Mouse (Mus musculus) liver, embryonic 12.5 days (tissue): ENCODE results near the gene Rpsa. TPM values are rescaled to one million over a fixed set of nuclear protein-coding genes. Genes with fewer than 3 reads are reported as not detected.
"Not testable (repeated sequence)": the region's sequence is repeated elsewhere in the genome, so short reads cannot be mapped to it uniquely, and the experiment has no call there.

Source experiments
- ATAC-seq: fragments of 200-750 bp; cut with Nextera tagmentation; 2 replicates; pipeline ENCODE4 v1.8.0; 2017; ENCODE audit warnings: moderate number of reproducible peaks, mild to moderate bottlenecking, moderate library complexity
- H3K27ac ChIP-seq: fragments of 300-500 bp; sonication (generic); 2 replicates; pipeline ENCODE4 v1.5.1; 2016; ENCODE audit warnings: mild to moderate bottlenecking
- H3K27me3 ChIP-seq: fragments of 300-500 bp; sonication (generic); replicated peaks from 2 replicates; pipeline ENCODE4 v1.6.1; 2016; ENCODE audit warnings: mild to moderate bottlenecking, moderate library complexity
- H3K36me3 ChIP-seq: fragments of 300-500 bp; sonication (generic); 2 replicates; pipeline ENCODE4 v1.6.1; 2016; ENCODE audit warnings: mild to moderate bottlenecking, moderate library complexity
- H3K4me1 ChIP-seq: fragments of 300-500 bp; sonication (generic); 2 replicates; pipeline ENCODE4 v1.6.1; 2016
- H3K4me2 ChIP-seq: fragments of 300-500 bp; sonication (generic); 2 replicates; pipeline ENCODE4 v1.6.1; 2016; ENCODE audit warnings: mild to moderate bottlenecking, moderate library complexity
- H3K4me3 ChIP-seq: fragments of 300-500 bp; sonication (generic); 2 replicates; pipeline ENCODE4 v1.5.1; 2016; ENCODE audit warnings: mild to moderate bottlenecking, moderate library complexity
- H3K9ac ChIP-seq: fragments of 300-500 bp; sonication (generic); 2 replicates; pipeline ENCODE4 v1.6.1; 2016; ENCODE audit warnings: mild to moderate bottlenecking, moderate library complexity
- H3K9me3 ChIP-seq: fragments of 300-500 bp; sonication (generic); replicated peaks from 2 replicates; pipeline ENCODE4 v1.6.1; 2016; ENCODE audit warnings: mild to moderate bottlenecking, moderate library complexity
- WGBS: fragments of 180-500 bp; shearing (Covaris S2); methylation state at CpG from one replicate; pipeline ENCODE4 v1.1.7; 2016; ENCODE audit not compliant: insufficient replicate concordance; 5-methylcytosine and 5-hydroxymethylcytosine counted together
- polyA plus RNA-seq: library from polyadenylated mRNA; unstranded; fragments of >200 nt; fragmentation: Nextera tagmentation; extraction: Ambion mirVana; gene quantifications from 2 replicates; pipeline ENCODE4 v1.2.1, GENCODE M21; 2016

Rpsa gene
- polyA plus RNA-seq, 1 experiment from 2014 or later: 1,263 TPM

GRCm38 (mm10) chr9:120093701-120094100 lies 33.8 kb upstream of the Rpsa start:
- H3K36me3 ChIP-seq: no peaks in the 10 kb centered on the region
- H3K9me3 ChIP-seq: no peaks in the 10 kb centered on the region
- no peaks in the 10 kb centered on the region for H3K4me1 ChIP-seq
- H3K27me3 ChIP-seq: no peaks in the 10 kb centered on the region
- no peak for ATAC-seq
- no peak overlapping the region for H3K4me3 ChIP-seq
- no peak overlapping the region for H3K4me2 ChIP-seq
- 72% methylated on average over 13 of the region's 13 CpGs for WGBS
- H3K27ac ChIP-seq: no peak overlapping the region
- no peak overlapping the region for H3K9ac ChIP-seq

- Histone ChIP-seq H3K36me3 (no peaks in the 10 kb centered on the region), H3K9me3 (no peaks in the 10 kb centered on the region), H3K27ac (no peak overlapping the region), H3K9ac (no peak overlapping the region), H3K4me3 (no peak overlapping the region), H3K4me2 (no peak overlapping the region), H3K27me3 (no peaks in the 10 kb centered on the region), H3K4me1 (0 out of 2 replicates have a peak, but pooled peaks cover 3% of the 10 kb centered on the region)
- WGBS: 34% methylated on average over 7 of the region's 7 CpGs
- no peak for ATAC-seq
These were observed 31.6 kb upstream of the Rpsa start for GRCm38 (mm10) chr9:120095886-120096285.

- no peak for ATAC-seq
- WGBS: 15% methylated on average over 7 of the region's 7 CpGs
These were observed 28.8 kb upstream of the Rpsa start for GRCm38 (mm10) chr9:120098682-120099081.

GRCm38 (mm10) chr9:120099304-120099703 lies 28.2 kb upstream of the Rpsa start:
- Histone ChIP-seq H3K4me2 (no peak overlapping the region), H3K9ac (no peak overlapping the region), H3K4me3 (no peak overlapping the region), H3K9me3 (peaks cover 11% of the 10 kb centered on the region; the same call in 1 of the 2 replicates), H3K27ac (no peak overlapping the region), H3K4me1 (0 out of 2 replicates have a peak, but pooled peaks cover 3% of the 10 kb centered on the region), H3K36me3 (no peaks in the 10 kb centered on the region), H3K27me3 (no peaks in the 10 kb centered on the region)
- ATAC-seq: no peak
- 76% methylated on average over 8 of the region's 8 CpGs for WGBS

More at GRCm38 (mm10) chr9:120098682-120099081, 28.8 kb upstream of the Rpsa start:
- no peak overlapping the region for H3K9ac ChIP-seq
- peaks cover 11% of the 10 kb centered on the region; the same call in 1 of the 2 replicates for H3K9me3 ChIP-seq
- H3K4me3 ChIP-seq: no peak overlapping the region
- no peak overlapping the region for H3K4me2 ChIP-seq
- no peak overlapping the region for H3K27ac ChIP-seq
- no peaks in the 10 kb centered on the region for H3K27me3 ChIP-seq
- H3K36me3 ChIP-seq: no peaks in the 10 kb centered on the region
- H3K4me1 ChIP-seq: 0 out of 2 replicates have a peak, but pooled peaks cover 3% of the 10 kb centered on the region

- H3K27ac ChIP-seq: no peak overlapping the region
- peaks cover 11% of the 10 kb centered on the region; the same call in 1 of the 2 replicates for H3K9me3 ChIP-seq
- 84% methylated on average over 2 of the region's 2 CpGs for WGBS
- ATAC-seq: no peak
- H3K36me3 ChIP-seq: no peaks in the 10 kb centered on the region
- no peaks in the 10 kb centered on the region for H3K27me3 ChIP-seq
- H3K4me3 ChIP-seq: no peak overlapping the region
- H3K9ac ChIP-seq: no peak overlapping the region
- 0 out of 2 replicates have a peak, but pooled peaks cover 3% of the 10 kb centered on the region for H3K4me1 ChIP-seq
- H3K4me2 ChIP-seq: no peak overlapping the region
These were observed 26.3 kb upstream of the Rpsa start for GRCm38 (mm10) chr9:120101165-120101564.

GRCm38 (mm10) chr9:120108953-120109352 lies 18.5 kb upstream of the Rpsa start:
- H3K9ac ChIP-seq, H3K4me2 ChIP-seq, H3K36me3 ChIP-seq, ATAC-seq, H3K27me3 ChIP-seq, H3K9me3 ChIP-seq, H3K27ac ChIP-seq, H3K4me3 ChIP-seq: not testable (repeated sequence)
- 83% methylated on average over 12 of the region's 12 CpGs for WGBS
- peaks cover 34% of the 10 kb centered on the region for H3K4me1 ChIP-seq

- 0 out of 2 replicates have a peak, but pooled peaks cover 2% of the 10 kb centered on the region for H3K36me3 ChIP-seq
- peak within 1 kb of the TSS; percentile 94 for H3K4me2 ChIP-seq
- H3K27me3 ChIP-seq: no peaks in the 10 kb centered on the region
- 1% methylated on average over 61 of the region's 62 CpGs for WGBS
- ATAC-seq: peak; percentile 82
- peak within 1 kb of the TSS; percentile 85 for H3K4me3 ChIP-seq
- H3K9me3 ChIP-seq: no peaks in the 10 kb centered on the region
- peak within 1 kb of the TSS; percentile 88 for H3K9ac ChIP-seq
- peak within 1 kb of the TSS; percentile 99 for H3K27ac ChIP-seq
- H3K4me1 ChIP-seq: peaks cover 48% of the 10 kb centered on the region
These were observed 17.1 kb upstream of the Rpsa start, which contains the start of gene Slc25a38 for GRCm38 (mm10) chr9:120110211-120111018. TSS of gene Slc25a38 (plus strand) at chr9:120110374.

GRCm38 (mm10) chr9:120111156-120111945 lies 16.1 kb upstream of the Rpsa start:
- ATAC-seq: no peak
- Histone ChIP-seq H3K36me3 (0 out of 2 replicates have a peak, but pooled peaks cover 2% of the 10 kb centered on the region), H3K9ac (peak overlapping the region; percentile 88), H3K9me3 (no peaks in the 10 kb centered on the region), H3K4me3 (peak overlapping the region; percentile 85), H3K27ac (peak overlapping the region; percentile 99), H3K27me3 (no peaks in the 10 kb centered on the region), H3K4me2 (peak overlapping the region; percentile 94), H3K4me1 (peaks cover 55% of the 10 kb centered on the region)
- whole genome bisulfite sequencing: 58% methylated on average over 15 of the region's 15 CpGs

GRCm38 (mm10) chr9:120112472-120112871 lies 15.0 kb upstream of the Rpsa start:
- Histone ChIP-seq H3K27me3 (no peaks in the 10 kb centered on the region), H3K4me1 (peaks cover 66% of the 10 kb centered on the region), H3K27ac (peak overlapping the region; percentile 99), H3K4me2 (peak overlapping the region; percentile 94), H3K36me3 (peaks cover 13% of the 10 kb centered on the region), H3K4me3 (peak overlapping the region; percentile 36), H3K9me3 (no peaks in the 10 kb centered on the region), H3K9ac (peak overlapping the region; percentile 73)
- 36% methylated on average over 6 of the region's 6 CpGs for WGBS
- peak; percentile 33 for ATAC-seq

GRCm38 (mm10) chr9:120113456-120113855 lies 14.0 kb upstream of the Rpsa start:
- Histone ChIP-seq H3K27me3 (no peaks in the 10 kb centered on the region), H3K36me3 (peaks cover 23% of the 10 kb centered on the region), H3K9ac (peak overlapping the region; percentile 73; the same call in 1 of the 2 replicates), H3K27ac (peak overlapping the region; percentile 99), H3K4me2 (peak overlapping the region; percentile 94), H3K9me3 (no peaks in the 10 kb centered on the region), H3K4me1 (peaks cover 75% of the 10 kb centered on the region), H3K4me3 (peak overlapping the region; percentile 63)
- WGBS: 67% methylated on average over 7 of the region's 7 CpGs
- no peak for ATAC-seq

- Histone ChIP-seq H3K4me1 (peaks cover 83% of the 10 kb centered on the region), H3K27ac (peak overlapping the region; percentile 99), H3K9me3 (no peaks in the 10 kb centered on the region), H3K9ac (peak overlapping the region; percentile 87), H3K4me2 (peak overlapping the region; percentile 94), H3K36me3 (peaks cover 31% of the 10 kb centered on the region), H3K4me3 (peak overlapping the region; percentile 63), H3K27me3 (no peaks in the 10 kb centered on the region)
- 74% methylated on average over 17 of the region's 17 CpGs for WGBS
- ATAC-seq: no peak
These were observed 13.3 kb upstream of the Rpsa start for GRCm38 (mm10) chr9:120114051-120114788.
